Mouse (Mus musculus) MEL (cell line): ENCODE measurements around the gene Tubd1.

ENCODE experiments used
- CHD1 ChIP-seq: IDR thresholded peaks from 2 replicates; pipeline ENCODE4 v1.6.1; 2012; ENCODE audit warnings: low read depth, mild to moderate bottlenecking, inconsistent platforms, low read length, improper control_type of control experiment
- CHD2 ChIP-seq: IDR thresholded peaks from 2 replicates; pipeline ENCODE4 v1.6.1; 2011; ENCODE audit warnings: low read length, improper control_type of control experiment
- CTCF ChIP-seq, 3 experiments: IDR thresholded peaks in 2 of 3; conservative IDR thresholded peaks in 1 of 3; 2 replicates each; pipeline ENCODE4 v1.5.1; 2011 to 2012; ENCODE audit warnings: low read length in 3 of 3, low read depth in 2 of 3, mild to moderate bottlenecking in 2 of 3, improper control_type of control experiment in 1 of 3, inconsistent platforms in 1 of 3, mixed read lengths in 1 of 3, moderate library complexity in 1 of 3; ENCODE audit not compliant: control insufficient read depth in 1 of 3, insufficient read depth in 1 of 3, poor library complexity in 1 of 3, severe bottlenecking in 1 of 3
- EP300 ChIP-seq, 2 experiments: IDR thresholded peaks; 2 replicates each; pipeline ENCODE4 v1.6.1; 2011; ENCODE audit warnings: improper control_type of control experiment in 2 of 2, low read length in 2 of 2, low read depth in 1 of 2, mild to moderate bottlenecking in 1 of 2
- GATA1 ChIP-seq: IDR thresholded peaks from 2 replicates; pipeline ENCODE4 v1.6.1; 2011; ENCODE audit warnings: low read depth, low read length, improper control_type of control experiment
- MXI1 ChIP-seq: IDR thresholded peaks from 2 replicates; pipeline ENCODE4 v1.6.1; 2011; ENCODE audit warnings: mild to moderate bottlenecking, low read depth, low read length, improper control_type of control experiment
- RAD21 ChIP-seq: IDR thresholded peaks from 2 replicates; pipeline ENCODE4 v1.6.1; 2011; ENCODE audit warnings: mild to moderate bottlenecking, low read depth, low read length, improper control_type of control experiment
- RCOR1 ChIP-seq: IDR thresholded peaks from 2 replicates; pipeline ENCODE4 v1.6.1; 2012; ENCODE audit warnings: low read depth, mild to moderate bottlenecking, inconsistent platforms, low read length, improper control_type of control experiment
- TCF12 ChIP-seq: IDR thresholded peaks from 2 replicates; pipeline ENCODE4 v1.6.1; 2014; ENCODE audit warnings: low read depth, mild to moderate bottlenecking, inconsistent platforms, low read length, improper control_type of control experiment, moderate library complexity
- ZC3H11A ChIP-seq: IDR thresholded peaks from 2 replicates; pipeline ENCODE4 v1.6.1; 2012; ENCODE audit warnings: low read depth, mild to moderate bottlenecking, inconsistent platforms, low read length, improper control_type of control experiment

GRCm38 (mm10) chr11:86614607-86615006, 69.8 kb downstream of the Tubd1 start:
- TF ChIP-seq CTCF (IDR thresholded peaks at IDR 0.05 in 2 of 3, conservative IDR thresholded peaks at IDR 0.05 in 1 of 3; ENCODE audit: control insufficient read depth in 1 of 3, insufficient read depth in 1 of 3, low read depth in 2 of 3, low read length in 3 of 3, poor library complexity in 1 of 3, severe bottlenecking in 1 of 3) (no peak), ZC3H11A (no peak), TCF12 (no peak), RAD21 (no peak), GATA1 (peak; percentile 11; the same call in 1 of the 2 replicates), CHD1 (peak; percentile 53; the same call in 1 of the 2 replicates), MXI1 (no peak), CHD2 (no peak), RCOR1 (no peak), EP300 (IDR thresholded peaks at IDR 0.05; ENCODE audit: low read depth in 1 of 2, low read length in 2 of 2) (no peak)
